Mouse (Mus musculus): ENCODE measurements around the gene Adat2. TPM values are rescaled to one million over a fixed set of nuclear protein-coding genes. Genes with fewer than 3 reads are reported as not detected.

Adat2 gene
- polyA plus RNA-seq, 2 experiments from 2014 or later, result 4.6 to 6.1 TPM

GRCm38 (mm10) chr10:13596866-13597265, 44.2 kb downstream of the Adat2 start:
- no peak for ATAC-seq

GRCm38 (mm10) chr10:13597491-13597890, 44.8 kb downstream of the Adat2 start:
- ATAC-seq, result no peak

DNA sequence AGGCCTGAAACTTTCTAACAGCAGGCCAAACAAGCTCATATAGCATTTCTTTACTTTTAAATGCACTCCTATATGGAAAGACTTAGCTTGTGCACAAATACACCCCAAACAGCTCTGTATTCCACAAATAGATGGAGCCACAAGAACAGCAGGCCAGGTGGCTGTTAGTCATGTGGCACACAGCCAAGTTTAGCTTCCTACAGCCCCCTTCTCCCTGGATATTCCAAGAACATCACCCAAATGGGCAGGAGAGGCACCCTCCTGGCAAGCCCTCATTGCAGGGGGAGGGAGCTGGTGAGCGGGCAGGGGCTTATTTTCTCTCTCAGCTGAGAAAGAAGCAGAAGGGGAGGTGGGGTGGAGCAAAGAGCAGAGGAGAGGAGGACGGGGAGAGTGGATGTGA, 48.2 kb downstream of the Adat2 start:
- no peak for ATAC-seq

Other genes with a start within 250 kb of the Adat2 start
- gene Phactr2, start 78.5 kb upstream of the Adat2 start, polyA plus RNA-seq (2017; shearing (Covaris generic)), result 1 to 10 TPM; 1.7 to 3.1 TPM
- gene Fuca2, start 53.4 kb upstream of the Adat2 start, polyA plus RNA-seq (2017; shearing (Covaris generic)), result 10 to 100 TPM; 52.6 to 57.9 TPM
- gene Pex3, start 248 bp downstream of the Adat2 start, polyA plus RNA-seq (2017; shearing (Covaris generic)), result 10 to 100 TPM; 28.7 to 32.0 TPM